Mouse (Mus musculus): ENCODE measurements around the gene Tssk2.

Gene Tssk2

DNA sequence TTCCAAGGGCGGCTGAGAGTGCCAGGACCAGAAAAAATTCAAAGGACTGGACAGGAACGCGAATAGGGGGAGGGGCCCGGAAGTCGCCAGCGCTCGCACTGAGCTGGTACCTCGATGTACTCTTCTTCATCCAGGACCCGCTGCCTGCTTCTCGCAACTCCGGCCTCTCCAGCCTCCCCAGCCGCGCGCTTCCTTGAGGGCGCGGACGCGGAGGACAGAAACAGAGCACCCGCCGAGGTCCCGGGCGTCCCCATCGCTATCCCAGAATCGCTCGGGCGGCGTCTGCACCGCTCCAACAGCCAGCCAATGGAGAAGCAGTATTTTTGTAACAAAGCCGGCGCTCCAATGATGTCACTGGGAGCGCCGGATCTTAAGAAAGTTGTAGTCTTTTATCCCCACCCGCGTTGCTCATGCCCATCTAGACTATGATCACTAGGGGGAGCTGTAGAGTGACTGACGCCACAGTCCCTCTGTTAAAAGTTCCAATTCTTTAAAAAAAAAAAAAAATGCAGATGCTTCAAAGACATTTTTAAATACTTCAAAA lies 12.7 kb downstream of the Tssk2 start, which contains the start of gene Ess2:
Gene Ess2, minus strand, starts transcription at position 297 of the 544 bp plus-strand sequence.
- peak; percentile 94 for DNase-seq

DNA sequence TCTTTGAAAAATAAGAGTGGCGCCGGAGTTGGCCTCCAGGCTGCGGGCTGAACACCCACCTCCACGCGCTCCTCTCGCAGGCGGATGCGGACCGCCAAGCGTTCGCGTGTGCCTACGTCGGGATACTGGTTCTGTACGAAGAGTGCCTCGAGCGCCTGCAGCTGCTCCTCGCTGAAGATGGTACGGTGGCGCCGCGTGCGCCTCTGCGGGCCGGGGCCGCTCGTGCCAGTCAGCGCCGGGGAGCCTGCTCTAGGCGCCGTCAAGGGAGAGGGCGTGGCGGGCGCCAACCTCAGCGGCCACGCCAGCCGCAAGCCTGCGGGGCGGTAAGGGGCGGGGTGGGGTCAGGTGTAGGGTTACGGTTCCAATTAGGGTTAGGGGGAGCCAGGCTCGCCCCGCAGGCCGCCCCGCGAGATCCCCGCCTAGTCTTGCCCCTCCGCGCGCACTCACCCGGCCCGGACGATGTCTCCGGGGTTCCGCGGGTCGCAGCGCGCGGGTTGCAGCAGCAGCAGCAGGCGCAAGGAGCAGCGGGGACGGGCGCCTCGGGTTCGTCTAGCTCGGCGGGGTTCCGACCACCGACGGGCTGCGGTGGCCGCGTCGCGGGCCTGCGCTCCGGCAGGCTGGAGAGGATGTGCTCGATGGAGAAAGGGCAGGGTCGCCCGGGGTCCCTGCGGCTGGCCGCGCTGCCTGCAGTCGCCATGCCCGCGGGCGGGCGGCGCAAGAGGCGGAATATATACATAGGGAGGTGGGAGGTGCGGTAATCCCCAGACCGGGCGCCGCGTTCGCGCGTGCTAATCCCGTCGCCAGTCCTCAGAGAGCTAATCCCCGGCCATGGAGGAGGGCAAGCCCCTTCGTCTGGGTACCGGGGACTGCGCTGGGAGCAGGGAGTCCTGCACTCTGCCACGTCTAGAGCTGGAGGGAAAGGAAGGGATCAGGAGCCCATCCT lies 16.1 kb downstream of the Tssk2 start, which contains the start of gene Gsc2:
Gene Gsc2, minus strand, starts transcription at position 753 of the 943 bp plus-strand sequence.
- no peak for DNase-seq

DNA sequence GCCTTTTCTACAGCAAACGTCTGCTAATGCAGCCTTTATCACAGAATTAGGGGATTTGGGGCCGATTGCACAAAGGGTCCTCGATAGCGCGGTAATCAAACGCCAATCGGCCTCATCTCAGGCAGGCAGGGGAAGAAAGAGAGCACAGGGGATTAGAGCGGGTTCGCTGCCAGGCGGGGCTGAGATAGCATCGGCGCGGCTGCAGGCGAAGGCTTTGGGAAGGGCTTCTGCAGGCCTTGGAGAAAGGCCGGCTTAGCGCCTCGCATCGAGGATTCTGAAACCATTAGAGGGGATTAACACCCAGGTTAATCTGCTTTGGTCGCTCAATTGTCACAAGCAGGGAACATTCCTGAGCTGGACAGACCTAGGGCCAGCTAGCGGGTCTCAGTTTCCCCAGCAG lies 22.1 kb downstream of the Tssk2 start:
- DNase-seq = peak; percentile 22

DNA sequence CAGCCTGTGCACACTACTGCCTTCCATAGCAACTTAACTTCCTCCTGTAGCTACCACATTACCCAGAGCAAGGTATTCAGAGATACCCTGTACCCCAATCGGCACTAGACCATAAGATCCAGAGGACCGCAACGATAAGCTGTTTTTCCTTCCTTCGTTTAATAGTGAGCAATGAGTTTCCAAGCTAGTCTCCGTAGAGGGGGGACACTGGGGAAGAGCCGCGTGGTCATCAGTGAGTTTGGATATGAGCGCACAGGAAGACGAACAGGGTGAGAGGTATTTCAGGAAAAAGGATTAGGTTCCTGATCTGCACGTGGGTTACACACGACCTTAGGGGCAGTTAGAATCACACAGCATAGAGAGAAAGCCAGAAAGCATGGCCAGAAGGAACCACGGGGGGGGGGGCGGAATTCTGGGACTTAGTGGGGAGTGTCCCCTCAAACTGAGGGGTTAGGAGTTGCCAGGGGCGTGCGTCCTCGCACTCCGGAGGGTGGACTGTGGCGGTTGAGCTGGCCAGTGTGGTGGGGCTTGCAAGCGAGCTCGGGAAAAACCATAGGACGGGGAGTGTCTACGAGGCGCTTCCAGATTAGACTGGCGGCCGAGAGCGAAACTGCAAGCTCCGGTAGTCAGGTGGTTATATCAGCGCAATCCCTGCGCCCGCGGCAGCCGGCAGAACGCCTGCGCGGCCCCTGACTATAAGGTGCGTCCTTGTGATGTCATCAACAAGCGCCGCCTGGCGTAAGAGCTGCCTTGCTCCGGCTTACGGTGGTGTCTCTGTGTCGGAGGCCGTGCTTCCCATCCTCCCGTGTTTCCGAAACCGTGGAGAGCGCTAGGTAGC lies 23.1 kb downstream of the Tssk2 start:
- peak; percentile 96 for DNase-seq

DNA sequence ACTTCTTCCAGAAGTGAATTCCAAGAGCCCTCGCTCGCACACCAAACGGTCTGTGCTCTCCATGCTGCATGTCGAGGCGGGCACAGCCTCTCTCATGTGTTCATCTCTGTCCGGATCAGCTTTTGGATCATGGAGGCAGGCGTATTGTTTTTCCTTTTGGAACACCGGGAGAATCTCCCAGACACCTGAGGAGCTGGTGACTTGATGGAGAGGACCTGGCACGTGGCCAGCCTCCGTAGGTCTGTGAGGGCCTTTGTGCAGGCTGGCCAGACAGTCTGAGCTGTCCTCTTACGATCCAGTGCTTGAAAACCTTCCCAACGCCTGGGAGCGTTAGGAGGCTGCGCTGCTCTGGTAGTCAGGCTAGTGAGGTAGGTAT lies 23.7 kb downstream of the Tssk2 start:
- DNase-seq = no peak

DNA sequence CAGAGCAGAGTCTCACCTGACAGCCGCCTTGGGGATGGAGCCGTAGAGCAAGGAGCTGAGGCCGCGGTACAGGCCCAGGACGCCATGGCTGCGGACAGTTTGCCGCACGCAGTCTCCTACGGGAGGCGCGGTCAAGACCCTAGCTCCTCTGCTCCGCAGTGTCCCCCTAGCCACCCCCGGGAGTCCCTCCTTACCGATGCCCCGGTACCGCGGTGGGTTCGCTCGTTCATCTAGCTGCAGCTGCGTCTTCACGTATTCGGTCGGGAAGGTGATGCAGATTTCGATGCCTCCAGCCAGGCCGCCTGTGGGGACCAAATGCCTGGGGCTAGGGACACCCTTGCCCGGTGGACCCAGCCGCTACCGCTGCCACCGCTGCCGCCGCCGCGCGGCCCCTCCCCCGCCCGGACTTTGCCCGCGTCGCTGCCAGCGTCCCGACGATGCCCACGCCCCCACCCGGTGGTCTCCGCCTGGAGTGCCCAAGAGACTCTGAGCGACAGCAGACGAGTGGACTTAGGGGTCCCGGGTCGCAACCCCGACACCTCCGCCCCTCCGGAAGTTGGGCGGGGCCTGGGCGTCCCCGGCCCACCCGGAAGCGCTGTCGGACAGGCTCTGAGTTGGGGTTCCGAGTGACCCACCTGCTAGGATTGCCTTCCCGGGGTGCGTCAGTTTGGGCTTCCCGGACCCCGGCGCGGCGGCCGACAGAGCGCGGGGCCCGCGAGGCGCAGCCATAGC lies 29.1 kb downstream of the Tssk2 start:
- peak; percentile 55 for DNase-seq

DNA sequence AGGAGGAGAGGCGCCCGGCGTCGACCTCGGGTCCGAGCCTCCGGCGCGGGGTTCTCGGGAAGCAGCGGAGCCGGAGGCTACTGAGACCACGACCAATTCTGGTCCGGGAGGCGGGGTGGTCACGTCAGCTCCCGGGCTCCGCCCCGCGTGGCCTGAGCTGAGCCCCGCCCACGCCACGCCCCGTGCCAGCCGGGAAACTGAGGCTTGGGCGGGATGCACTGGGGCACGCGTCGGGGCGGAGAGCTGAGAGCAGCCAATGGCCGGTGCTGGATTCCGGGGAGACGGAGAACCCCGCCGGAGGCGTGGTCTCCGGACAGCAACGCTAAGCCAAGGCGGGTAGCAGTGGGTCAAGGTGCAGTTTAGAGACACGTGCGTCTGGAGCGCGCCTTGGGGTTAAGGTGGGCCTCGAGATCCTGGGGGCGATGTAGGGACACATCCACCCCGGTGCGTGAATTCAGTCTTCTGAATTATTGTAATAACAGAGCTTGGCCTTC lies 29.7 kb downstream of the Tssk2 start, which contains the start of gene Slc25a1:
Gene Slc25a1, minus strand, starts transcription at position 133 of the 494 bp plus-strand sequence.
- DNase-seq = peak; percentile 75

DNA sequence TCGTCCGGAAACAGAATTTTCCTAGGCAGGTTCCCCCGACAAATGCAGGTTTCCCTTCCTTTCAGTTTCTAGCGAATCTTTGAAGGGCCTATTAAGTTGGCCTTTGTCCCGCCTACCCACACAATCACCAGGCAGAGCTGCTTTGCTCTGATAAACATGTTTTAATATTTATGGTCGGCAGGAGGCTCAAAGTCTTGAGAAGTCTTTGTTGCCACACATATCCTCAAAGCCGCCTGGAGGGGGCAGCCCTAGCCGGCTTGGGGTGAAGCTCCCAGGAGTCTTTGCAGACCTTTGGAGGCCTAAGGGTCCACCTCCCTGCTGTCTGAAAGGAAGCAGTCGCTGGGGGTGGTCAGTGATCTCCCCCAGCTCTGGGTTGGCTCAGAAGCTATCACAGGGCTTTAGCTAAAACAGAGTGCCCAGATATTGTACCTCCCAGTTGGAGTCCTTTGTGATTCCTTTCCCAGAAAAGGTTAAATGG lies 30.2 kb downstream of the Tssk2 start:
- DNase-seq = peak; percentile 65

DNA sequence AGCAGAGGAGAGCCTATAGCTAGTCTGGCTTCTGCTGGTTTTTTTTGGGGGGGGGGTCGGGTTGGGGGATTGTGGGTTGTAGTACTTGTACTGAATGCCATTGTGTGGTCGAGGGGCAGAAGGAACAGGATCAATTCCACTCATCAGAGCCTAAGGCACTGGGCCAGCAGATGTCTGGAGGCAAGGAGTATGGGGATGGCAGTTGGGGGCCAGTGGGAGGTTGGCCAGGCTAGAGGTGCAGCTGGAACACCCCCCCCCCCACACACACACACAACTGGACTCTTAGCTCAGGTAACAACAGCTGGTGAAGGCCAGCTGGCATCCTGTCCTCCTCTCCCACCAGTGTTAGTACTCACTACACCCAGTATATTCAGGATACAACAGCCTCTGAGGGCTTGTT lies 30.8 kb downstream of the Tssk2 start:
- peak; percentile 27 for DNase-seq

DNA sequence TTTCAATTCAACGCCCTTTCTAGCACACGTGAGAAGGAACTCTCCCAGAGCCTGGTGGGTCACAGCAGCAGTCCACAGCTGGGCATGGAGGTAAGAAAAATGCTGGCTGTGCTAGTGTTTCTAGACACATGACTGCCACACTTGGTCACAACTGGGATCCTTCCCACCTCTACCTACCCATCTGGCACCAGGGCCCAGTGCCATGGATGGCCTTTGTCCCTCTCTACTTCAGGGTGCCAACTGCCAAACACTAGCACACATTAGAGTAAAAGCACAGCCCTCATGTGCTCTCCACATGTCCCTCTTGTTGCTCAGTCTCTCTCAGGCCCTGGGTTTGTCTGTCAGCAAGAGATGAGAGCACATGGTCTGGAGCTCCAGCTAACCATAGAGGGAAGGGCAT lies 31.2 kb downstream of the Tssk2 start:
- DNase-seq = peak; percentile 44

DNA sequence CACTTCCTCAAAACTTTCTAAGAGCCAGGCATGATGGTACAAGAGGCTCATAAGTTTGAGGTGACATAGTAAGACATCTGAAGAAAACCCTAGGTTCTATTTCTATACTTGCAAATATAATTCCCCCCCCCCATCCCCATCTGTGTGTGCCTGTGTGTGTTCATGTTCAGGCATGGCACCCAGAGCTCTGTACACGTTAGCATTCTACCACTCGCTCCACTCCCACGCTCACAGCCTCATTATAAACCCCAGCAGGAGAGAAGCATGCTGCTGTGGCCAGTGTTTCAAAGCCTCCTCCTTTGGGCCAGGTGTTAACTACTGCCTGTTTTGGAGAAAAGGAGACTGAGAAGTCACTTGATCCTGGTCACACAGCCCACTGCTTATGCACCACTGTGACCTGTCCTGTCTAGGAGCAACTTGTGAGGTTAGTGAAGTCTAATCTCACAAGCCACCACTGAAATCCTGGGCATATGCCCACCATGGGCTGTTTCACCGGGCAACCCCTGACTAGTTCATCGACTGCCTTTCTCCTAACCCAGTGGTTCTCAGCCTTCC lies 33.5 kb downstream of the Tssk2 start:
- no peak for DNase-seq

DNA sequence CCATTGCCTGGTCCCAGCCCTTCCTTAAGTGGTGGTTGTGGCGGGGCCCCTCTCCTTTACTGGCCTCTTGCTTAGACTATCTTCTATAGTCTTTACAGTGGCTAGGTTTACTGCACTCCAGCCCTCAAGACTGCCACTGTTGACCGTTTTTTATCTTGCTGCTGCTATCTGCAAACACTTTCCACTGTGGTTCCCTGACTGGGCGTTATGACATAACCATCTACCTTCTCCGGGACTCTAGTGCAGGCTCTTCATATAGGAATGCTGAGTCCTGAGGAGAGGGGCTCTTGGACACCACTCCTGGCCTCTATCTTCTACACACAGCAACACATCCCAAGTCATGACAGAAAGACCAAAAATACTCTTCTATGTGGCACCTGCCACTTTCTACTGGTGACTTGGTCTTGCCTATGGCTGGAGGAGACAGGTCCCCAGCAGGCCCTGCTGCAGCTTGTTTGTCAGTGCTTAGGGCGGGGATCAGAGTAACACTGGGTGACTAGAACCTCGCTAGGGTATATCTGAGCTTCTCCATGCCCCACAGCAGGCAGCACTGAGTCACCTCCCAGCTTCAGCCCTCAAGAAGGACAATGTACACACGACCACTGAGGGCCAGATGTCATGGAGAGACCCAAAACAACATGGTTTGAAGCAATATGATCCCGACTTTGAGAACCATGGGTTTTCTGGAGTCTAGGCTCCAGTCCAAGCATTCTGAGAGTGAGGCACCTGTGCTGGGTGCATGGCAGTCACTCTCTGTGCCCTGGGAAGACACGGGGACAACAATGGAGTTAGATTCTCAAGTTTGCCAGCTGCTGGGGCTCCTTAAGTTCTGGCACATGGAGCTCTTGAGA lies 35.4 kb downstream of the Tssk2 start:
- no peak for DNase-seq

DNA sequence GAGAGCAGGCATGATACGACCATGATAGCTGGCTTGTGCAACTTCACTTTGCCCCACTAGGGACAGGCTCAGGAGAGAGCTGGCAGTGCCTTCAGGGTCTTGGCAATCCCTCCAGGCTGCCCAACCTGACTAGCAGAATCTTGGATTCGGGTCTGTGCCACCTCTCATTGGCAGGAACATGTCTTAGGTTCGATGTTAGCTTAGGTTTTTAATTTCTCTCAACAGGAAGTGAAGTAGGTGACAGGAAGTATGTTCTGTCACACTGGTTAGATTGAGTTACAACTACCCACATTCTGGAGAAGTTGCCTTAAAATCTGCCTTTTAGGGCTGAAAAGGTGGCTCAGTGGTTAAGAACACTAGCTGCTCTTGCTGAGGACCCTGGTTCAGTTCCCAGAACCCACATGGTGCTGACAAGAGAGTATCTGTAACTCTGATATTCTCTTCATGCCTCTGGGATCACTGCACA lies 36.0 kb downstream of the Tssk2 start:
- DNase-seq = no peak

DNA sequence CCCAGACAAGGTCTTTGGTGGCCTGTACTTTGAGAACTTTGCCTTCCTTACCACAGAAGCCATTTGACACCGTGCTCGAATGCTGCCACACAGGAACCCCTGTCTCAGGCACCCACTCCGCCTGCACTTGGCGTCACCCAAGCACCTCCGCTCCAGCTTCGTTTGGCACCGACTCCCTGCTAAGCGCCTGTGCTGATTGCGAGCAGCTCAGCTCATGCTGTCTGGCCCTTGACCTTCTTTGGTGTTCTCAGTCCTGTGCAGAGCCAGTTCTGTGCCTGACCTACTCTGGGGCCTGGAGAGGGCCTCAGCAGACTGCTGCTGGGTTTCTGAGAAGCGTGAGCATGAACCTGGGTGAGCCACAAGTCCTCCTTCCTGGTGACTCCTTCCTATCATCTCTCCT lies 38.3 kb downstream of the Tssk2 start:
- peak; percentile 3 for DNase-seq

DNA sequence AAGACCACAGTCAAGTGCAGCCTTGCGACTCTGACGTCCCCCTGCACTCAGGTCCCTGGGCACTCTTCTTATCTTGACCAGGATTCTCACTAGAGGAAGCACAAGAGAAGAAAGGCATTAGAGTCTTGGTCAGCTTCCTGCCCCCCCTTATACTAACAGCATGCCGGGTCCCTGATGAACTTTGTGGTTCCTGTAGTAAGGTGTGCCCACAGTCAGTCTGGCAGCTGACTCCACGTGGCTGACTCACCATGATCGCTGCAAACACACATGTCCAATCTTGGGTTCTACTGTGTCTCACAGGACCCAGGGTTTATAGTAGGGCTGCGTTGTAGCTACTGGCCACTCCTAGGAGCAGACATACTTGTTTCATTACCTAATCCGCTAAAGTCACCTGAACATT lies 39.8 kb downstream of the Tssk2 start:
- DNase-seq = no peak

DNA sequence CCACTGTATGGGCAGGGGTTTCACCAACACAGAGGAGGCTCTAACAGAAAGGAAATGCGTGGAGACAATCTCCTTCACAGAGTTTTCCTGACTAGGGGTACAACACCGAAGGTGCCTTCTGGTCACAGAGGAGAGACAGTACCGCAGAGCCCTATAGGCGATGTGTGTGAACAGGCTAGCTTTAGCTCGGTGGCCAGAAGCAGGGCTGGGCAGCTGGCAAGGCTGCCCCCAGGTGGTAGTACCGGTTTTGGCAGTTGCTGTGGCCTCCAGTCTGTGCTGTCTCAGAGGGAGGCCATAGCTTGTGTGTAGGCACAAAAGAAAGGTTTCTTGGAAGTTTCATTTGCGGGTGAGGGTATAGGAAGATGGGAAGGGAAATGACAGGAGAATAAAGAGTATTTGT lies 40.4 kb downstream of the Tssk2 start:
- DNase-seq = peak; percentile 71

DNA sequence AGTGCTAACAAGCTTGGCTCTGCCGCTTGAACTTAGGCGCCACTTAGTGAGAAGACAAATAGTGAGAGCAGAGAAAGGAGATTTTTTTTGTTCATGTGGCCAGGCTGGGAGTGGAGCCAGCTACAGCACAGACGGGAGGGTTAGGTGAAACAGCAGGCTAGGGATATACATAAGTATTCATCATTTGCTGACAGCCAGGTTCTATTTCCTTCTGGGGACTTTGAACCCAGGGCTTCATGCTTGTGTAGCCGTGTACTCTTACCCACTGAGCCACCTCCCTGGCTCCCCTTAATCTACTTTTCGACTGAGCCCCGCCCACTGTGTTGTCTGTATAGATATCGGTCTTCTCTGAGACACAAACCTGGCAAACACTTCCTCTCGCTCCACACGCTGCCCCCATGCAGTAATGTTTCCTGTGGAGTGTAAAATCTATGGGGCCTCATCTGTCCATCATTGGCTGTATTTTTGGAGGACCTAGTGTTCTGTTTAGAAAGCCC lies 40.9 kb downstream of the Tssk2 start:
- DNase-seq = no peak

DNA sequence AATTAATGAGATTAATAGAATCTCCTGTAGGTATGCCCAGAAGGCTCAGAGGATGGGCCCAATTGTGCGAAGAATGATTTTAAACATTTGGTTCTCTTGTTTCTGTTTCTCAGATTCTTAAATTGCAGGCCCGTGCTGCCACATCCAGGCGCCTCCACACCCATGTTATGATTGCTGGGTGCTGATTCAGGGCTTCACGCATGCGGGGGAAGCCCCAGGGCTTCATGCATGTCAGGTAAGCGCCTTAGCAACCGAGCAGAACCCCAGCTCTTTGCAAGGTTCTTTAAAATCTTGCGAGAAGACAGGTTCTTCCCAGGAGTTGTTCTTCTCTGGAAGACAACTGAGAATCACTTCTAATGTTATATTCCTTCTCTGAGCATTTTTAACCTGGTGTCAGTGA lies 45.0 kb downstream of the Tssk2 start:
- DNase-seq = no peak

DNA sequence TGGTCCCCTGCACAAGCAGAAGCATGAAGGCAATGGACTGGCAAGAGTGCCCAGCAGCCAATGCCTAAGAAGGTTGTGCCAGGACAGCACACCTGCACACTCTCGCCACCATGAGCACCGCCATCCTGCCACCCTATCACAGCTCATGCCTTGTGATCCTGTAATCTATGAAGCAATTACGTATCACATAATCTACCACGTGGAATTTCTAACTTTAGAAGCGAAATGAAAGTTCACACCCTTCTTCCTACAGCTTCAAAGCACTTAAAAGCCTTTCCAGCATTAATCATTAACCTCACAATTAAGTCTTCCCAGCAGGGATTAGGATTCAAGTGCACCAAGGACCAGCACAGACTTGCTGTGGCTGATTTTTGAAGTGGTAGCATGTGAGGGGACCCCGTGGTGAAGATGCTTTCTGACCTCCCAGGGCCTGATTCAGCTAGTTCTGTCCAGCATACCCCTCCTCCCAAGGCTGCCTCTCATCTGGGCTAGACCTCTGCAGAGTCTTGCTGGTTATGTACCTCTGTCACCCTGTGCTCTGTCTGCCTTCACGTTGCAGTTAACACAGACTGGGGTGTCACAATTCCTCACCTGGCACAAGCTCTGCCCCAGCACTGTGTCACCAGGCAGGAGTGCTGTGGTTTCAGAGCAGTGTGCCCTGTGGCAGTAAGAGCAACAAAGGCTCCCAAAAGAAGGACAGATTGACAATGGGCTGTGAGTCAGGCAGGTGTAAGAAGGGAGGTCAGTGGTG lies 46.8 kb downstream of the Tssk2 start:
- DNase-seq = no peak

DNA sequence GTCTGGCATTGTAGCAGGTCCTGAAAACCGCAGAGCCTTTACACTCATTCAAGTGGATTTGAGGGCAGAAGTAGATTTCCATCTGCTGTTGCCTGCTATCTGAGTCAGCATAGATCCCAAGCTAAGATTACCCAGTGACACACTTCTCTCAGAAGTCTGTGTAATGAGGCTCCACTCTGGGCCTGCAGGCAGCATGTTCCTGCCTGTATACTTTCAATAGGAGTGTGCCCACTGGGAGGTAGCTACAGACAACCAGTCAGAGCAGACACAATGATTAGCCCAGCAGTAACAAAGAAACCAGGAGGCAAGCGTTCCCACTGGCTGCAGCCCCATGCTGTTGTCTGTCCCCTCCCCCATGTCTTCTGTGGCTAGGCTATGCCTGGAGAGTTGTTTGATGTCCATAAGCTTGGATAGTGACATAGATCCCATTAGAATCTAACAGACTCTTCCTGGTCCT lies 51.0 kb downstream of the Tssk2 start:
- no peak for DNase-seq
